In genomic region chr12:33057231-33058048, GRCm38 (mm10) we compare ENCODE assay signal across 8 mouse cellular contexts. TPM values are rescaled to one million over a fixed set of nuclear protein-coding genes. Genes with fewer than 3 reads are reported as not detected.
A peak's percentile ranks its signal among the peaks of the same experiment; 100 is the strongest.
DNase-seq lines count a peak whose midpoint lies in the region; ATAC-seq and TF ChIP-seq lines count a peak whose summit lies in the region.

No protein-coding gene starts in this region.

- TF ChIP-seq POLR2A in bone marrow macrophage, adult 2 months (IDR thresholded peaks at IDR 0.05; ENCODE audit: borderline replicate concordance, low read depth, low read length): no peak

- H3K4me2 ChIP-seq in limb, embryonic 11.5 days (ENCODE audit: low read depth, severe bottlenecking): peak overlapping the region; percentile 48
- peak overlapping the region; percentile 38 for H3K4me2 ChIP-seq in midbrain, embryonic 11.5 days

- peak overlapping the region; percentile 26; the same call in 1 of the 2 replicates for H3K4me3 ChIP-seq in bone marrow macrophage, adult 2 months (ENCODE audit: insufficient read depth, low read length)
- H3K4me3 ChIP-seq in forebrain, embryonic 10.5 days: peak overlapping the region; percentile 42
- H3K4me3 ChIP-seq in hindbrain, embryonic 10.5 days: peak overlapping the region; percentile 42
- 0 out of 2 replicates have a peak overlapping the region, but pooled peaks have one; percentile 8 for H3K4me3 ChIP-seq in limb, embryonic 11.5 days (ENCODE audit: low read depth, low read length)
- no peak overlapping the region for H3K4me3 ChIP-seq in midbrain, embryonic 11.5 days (ENCODE audit: low read depth, low read length)

- no peak for DNase-seq in cerebellum, adult 8-10 months
- DNase-seq in forebrain, embryonic 10.5 days (ENCODE audit: extremely low spot score, low spot score): peak; percentile 61
- peak; percentile 69 for DNase-seq in hindbrain, embryonic 10.5 days (ENCODE audit: low spot score)
- DNase-seq in limb, embryonic 11.5 days (ENCODE audit: low spot score): peak; percentile 80
- DNase-seq in midbrain, embryonic 11.5 days (ENCODE audit: low spot score, missing footprints): peak; percentile 93
- peak; percentile 82 for DNase-seq in testis, postnatal 10 days (ENCODE audit: low spot score)

- peak overlapping the region; percentile 52 for H3K9ac ChIP-seq in limb, embryonic 11.5 days (ENCODE audit: low read length)
- peak overlapping the region; percentile 57 for H3K9ac ChIP-seq in midbrain, embryonic 11.5 days (ENCODE audit: low read length)

- no peak overlapping the region for H3K27ac ChIP-seq in bone marrow macrophage, adult 2 months (ENCODE audit: insufficient read depth, low read depth, low read length)
- peak overlapping the region; percentile 81 for H3K27ac ChIP-seq in forebrain, embryonic 10.5 days
- peak overlapping the region; percentile 86 for H3K27ac ChIP-seq in hindbrain, embryonic 10.5 days
- peak overlapping the region; percentile 33; the same call in 1 of the 2 replicates for H3K27ac ChIP-seq in limb, embryonic 11.5 days (replicated peaks; ENCODE audit: low read depth, low read length)
- no peak overlapping the region for H3K27ac ChIP-seq in midbrain, embryonic 11.5 days (ENCODE audit: low read depth, low read length)

- WGBS in forebrain, embryonic 10.5 days: 17% methylated on average over 19 of the region's 19 CpGs
- 12% methylated on average over 19 of the region's 19 CpGs for WGBS in hindbrain, embryonic 10.5 days
- 11% methylated on average over 19 of the region's 19 CpGs for WGBS in limb, embryonic 11.5 days
- 13% methylated on average over 19 of the region's 19 CpGs for WGBS in midbrain, embryonic 11.5 days

- H3K27me3 ChIP-seq in forebrain, embryonic 10.5 days (ENCODE audit: poor library complexity, severe bottlenecking): peaks cover 12% of the 10 kb centered on the region
- no peaks in the 10 kb centered on the region for H3K27me3 ChIP-seq in hindbrain, embryonic 10.5 days (ENCODE audit: insufficient read depth, poor library complexity, severe bottlenecking)
- H3K27me3 ChIP-seq in limb, embryonic 11.5 days (ENCODE audit: control insufficient read depth, insufficient read depth, low read length): no peaks in the 10 kb centered on the region
- no peaks in the 10 kb centered on the region for H3K27me3 ChIP-seq in midbrain, embryonic 11.5 days (ENCODE audit: control insufficient read depth, insufficient read depth, low read length)

- TF ChIP-seq CTCF in bone marrow macrophage, adult 2 months (IDR thresholded peaks at IDR 0.05; ENCODE audit: low read depth, low read length): no peak

- peaks cover 2% of the 10 kb centered on the region; the same call in 1 of the 2 replicates for H3K4me1 ChIP-seq in bone marrow macrophage, adult 2 months (ENCODE audit: control insufficient read depth, insufficient read depth, low read length)
- H3K4me1 ChIP-seq in forebrain, embryonic 10.5 days: peaks cover 34% of the 10 kb centered on the region
- peaks cover 61% of the 10 kb centered on the region for H3K4me1 ChIP-seq in hindbrain, embryonic 10.5 days (replicated peaks)
- peaks cover 8% of the 10 kb centered on the region for H3K4me1 ChIP-seq in limb, embryonic 11.5 days (ENCODE audit: control insufficient read depth, insufficient read depth, low read length)
- peaks cover 6% of the 10 kb centered on the region for H3K4me1 ChIP-seq in midbrain, embryonic 11.5 days (ENCODE audit: control insufficient read depth, insufficient read depth, low read length)

- no peaks in the 10 kb centered on the region for H3K9me3 ChIP-seq in forebrain, embryonic 10.5 days
- 0 out of 2 replicates have a peak, but pooled peaks cover 3% of the 10 kb centered on the region for H3K9me3 ChIP-seq in hindbrain, embryonic 10.5 days
- no peaks in the 10 kb centered on the region for H3K9me3 ChIP-seq in limb, embryonic 11.5 days (ENCODE audit: control insufficient read depth, low read length)
- no peaks in the 10 kb centered on the region for H3K9me3 ChIP-seq in midbrain, embryonic 11.5 days (ENCODE audit: control insufficient read depth, low read length)

- ATAC-seq in cerebellum, adult (ENCODE audit: insufficient number of reproducible peaks, low FRiP score, low TSS enrichment): peak; percentile 84
- ATAC-seq in limb, embryonic 11.5 days (ENCODE audit: insufficient number of reproducible peaks, low FRiP score, low TSS enrichment, low read depth): peak; percentile 78
- peak; percentile 88 for ATAC-seq in midbrain, embryonic 11.5 days (ENCODE audit: low FRiP score)

- no peaks in the 10 kb centered on the region for H3K36me3 ChIP-seq in forebrain, embryonic 10.5 days (replicated peaks)
- no peaks in the 10 kb centered on the region for H3K36me3 ChIP-seq in hindbrain, embryonic 10.5 days
- H3K36me3 ChIP-seq in limb, embryonic 11.5 days (ENCODE audit: control insufficient read depth, insufficient read depth, low read length): no peaks in the 10 kb centered on the region
- no peaks in the 10 kb centered on the region for H3K36me3 ChIP-seq in midbrain, embryonic 11.5 days (ENCODE audit: control insufficient read depth, insufficient read depth, low read length)

RNA-seq across cellular contexts. Expression of gene Cdhr3, which starts 35.2 kb away (rescaled TPM):
- 0.19 and 0.27 TPM in 2 replicates for polyA plus RNA-seq in bone marrow macrophage, adult 2 months (2012; ENCODE audit: insufficient read depth, insufficient read length, missing spikeins)
- polyA plus RNA-seq in forebrain, embryonic 10.5 days (2016; fragmentation: Nextera tagmentation; extraction: Ambion mirVana): not detected in 2 replicates
- 0.05 and 0.27 TPM in 2 replicates for polyA plus RNA-seq in hindbrain, embryonic 10.5 days (2016; fragmentation: Nextera tagmentation; extraction: Ambion mirVana)
- not detected in 2 replicates for polyA plus RNA-seq in limb, embryonic 11.5 days (2014; fragmentation: Nextera tagmentation; extraction: Ambion mirVana)
- not detected in 2 replicates for polyA plus RNA-seq in midbrain, embryonic 11.5 days (2014; fragmentation: Nextera tagmentation; extraction: Ambion mirVana)

Comparison
In these comparisons a context has a peak if more than half of its experiments do, and no peak if none do; other contexts are left out.
1. H3K27ac ChIP-seq: peak in forebrain, embryonic 10.5 days (single experiment), hindbrain, embryonic 10.5 days (single experiment) and limb, embryonic 11.5 days (single experiment); none in bone marrow macrophage, adult 2 months (single experiment) and midbrain, embryonic 11.5 days (single experiment).
2. Peak in every context shown above with its lines, with median percentiles within 50 percentile points of each other: ATAC-seq.